Mouse (Mus musculus) skeletal muscle tissue, adult 2 months (tissue): Measurements from ENCODE around the gene March7.
A peak's percentile ranks its signal among the peaks of the same experiment; 100 is the strongest.

ENCODE experiments used
- DNase-seq: peaks from one replicate; pipeline ENCODE4 v3.0.0-alpha.2; 2012; ENCODE audit warnings: low read depth, low spot score

Gene March7

GRCm38 (mm10) chr2:60209703-60210651 lies at the start of gene March7, which contains the start of gene Baz2b:
Gene March7 (plus strand): TSS chr2:60209887.
Gene Baz2b (minus strand): TSS chr2:60209839.
- peak; percentile 83 for DNase-seq

GRCm38 (mm10) chr2:60163744-60164143 lies 45.9 kb upstream of the March7 start:
- no peak for DNase-seq

GRCm38 (mm10) chr2:60165679-60166078 lies 44.0 kb upstream of the March7 start:
- DNase-seq, result no peak

GRCm38 (mm10) chr2:60166878-60167277 lies 42.8 kb upstream of the March7 start:
- no peak for DNase-seq

- peak; percentile 36 for DNase-seq
Observed at GRCm38 (mm10) chr2:60171786-60172530, 37.7 kb upstream of the March7 start.

GRCm38 (mm10) chr2:60172531-60172914 lies 37.2 kb upstream of the March7 start:
- DNase-seq, result peak; percentile 25

- no peak for DNase-seq
Observed at GRCm38 (mm10) chr2:60173190-60173589, 36.5 kb upstream of the March7 start.

GRCm38 (mm10) chr2:60173595-60173994 lies 36.1 kb upstream of the March7 start:
- DNase-seq, result peak; percentile 21

GRCm38 (mm10) chr2:60175078-60175477 lies 34.6 kb upstream of the March7 start:
- no peak for DNase-seq

GRCm38 (mm10) chr2:60176087-60176486 lies 33.6 kb upstream of the March7 start:
- DNase-seq, result no peak

GRCm38 (mm10) chr2:60177490-60177889 lies 32.2 kb upstream of the March7 start:
- no peak for DNase-seq

- no peak for DNase-seq
Observed at GRCm38 (mm10) chr2:60181696-60182095, 28.0 kb upstream of the March7 start.

GRCm38 (mm10) chr2:60196841-60197240 lies 12.8 kb upstream of the March7 start:
- no peak for DNase-seq

GRCm38 (mm10) chr2:60200051-60200562 lies 9.6 kb upstream of the March7 start:
- DNase-seq, result no peak

GRCm38 (mm10) chr2:60200667-60201066 lies 9.0 kb upstream of the March7 start:
- DNase-seq, result no peak

GRCm38 (mm10) chr2:60202900-60203530 lies 6.7 kb upstream of the March7 start:
- no peak for DNase-seq

GRCm38 (mm10) chr2:60203733-60204132 lies 6.0 kb upstream of the March7 start:
- no peak for DNase-seq

GRCm38 (mm10) chr2:60204162-60204561 lies 5.5 kb upstream of the March7 start:
- DNase-seq, result no peak

- no peak for DNase-seq
Observed at GRCm38 (mm10) chr2:60205795-60206194, 3.9 kb upstream of the March7 start.

GRCm38 (mm10) chr2:60209122-60209611 lies 520 bp upstream of the March7 start:
- DNase-seq, result peak; percentile 14

GRCm38 (mm10) chr2:60210821-60211220 lies 1.1 kb downstream of the March7 start:
- no peak for DNase-seq

GRCm38 (mm10) chr2:60212488-60212887 lies 2.8 kb downstream of the March7 start:
- DNase-seq, result no peak
